Mouse (Mus musculus) ES-Bruce4 (cell line): ENCODE results near the gene Trim72.

Experiments
- CTCF ChIP-seq: IDR thresholded peaks from one replicate; pipeline ENCODE4 v1.8.1; 2011; ENCODE audit warnings: low read depth, low read length
- EP300 ChIP-seq: IDR thresholded peaks from 2 replicates; pipeline ENCODE4 v1.6.1; 2011; ENCODE audit warnings: low read depth, low read length; ENCODE audit not compliant: insufficient read depth
- POLR2A ChIP-seq: IDR thresholded peaks from one replicate; pipeline ENCODE4 v1.8.1; 2011; ENCODE audit warnings: low read length; ENCODE audit not compliant: insufficient read depth

DNA sequence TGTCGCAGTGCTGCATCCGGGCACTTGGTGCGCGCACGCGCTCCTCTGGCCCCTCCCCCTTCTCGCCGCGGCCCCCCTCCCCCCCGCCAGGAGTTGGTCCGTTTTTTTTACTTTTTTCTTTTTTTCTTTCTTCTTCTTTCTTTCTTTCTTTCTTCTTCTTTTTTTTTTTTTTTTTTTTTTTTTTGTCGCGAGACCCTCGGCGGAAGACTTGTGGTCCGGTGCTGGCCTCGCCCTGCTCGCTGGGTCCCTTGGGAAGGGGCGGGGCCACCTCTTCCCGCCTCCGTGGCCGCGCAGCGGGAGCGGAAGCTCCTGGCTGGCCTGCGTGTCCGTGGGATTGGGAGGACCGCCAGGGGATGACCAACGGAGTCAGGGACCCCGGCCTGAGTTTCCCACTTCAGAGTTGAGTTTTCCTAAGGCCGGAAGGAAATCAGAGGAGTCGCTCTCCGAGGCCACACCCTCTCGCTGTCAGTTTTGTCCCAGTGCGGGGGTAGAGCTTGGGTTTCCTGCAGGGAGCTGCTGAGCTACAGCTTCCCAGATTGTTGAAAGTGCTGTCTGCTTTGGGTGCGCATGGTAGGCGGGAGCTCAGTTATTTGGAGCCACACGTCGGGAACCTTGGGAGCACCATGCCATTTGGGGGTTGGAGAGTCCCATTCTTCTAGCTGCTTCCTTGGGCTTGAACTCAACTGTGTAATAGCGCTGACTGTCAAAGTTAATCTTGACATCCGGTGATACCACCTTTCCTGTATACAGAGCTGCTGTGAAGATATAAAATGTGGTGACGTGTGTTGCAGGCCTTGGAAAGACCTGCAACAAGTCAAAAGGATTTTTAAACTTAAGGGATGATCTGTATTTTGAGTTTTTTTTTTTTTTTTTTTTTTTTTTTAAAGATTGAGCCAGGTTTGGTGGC lies 35.6 kb upstream of the Trim72 start:
- TF ChIP-seq EP300 = no peak
- TF ChIP-seq CTCF = no peak
- TF ChIP-seq POLR2A = no peak
